Mouse (Mus musculus): ENCODE measurements at regions not wholly inside any gene's neighbourhood (a gene's known extent, or its start where the extent isn't known, plus 50 kb on each side); places are given as distances from the start of the nearest gene placed in this dataset.

DNA sequence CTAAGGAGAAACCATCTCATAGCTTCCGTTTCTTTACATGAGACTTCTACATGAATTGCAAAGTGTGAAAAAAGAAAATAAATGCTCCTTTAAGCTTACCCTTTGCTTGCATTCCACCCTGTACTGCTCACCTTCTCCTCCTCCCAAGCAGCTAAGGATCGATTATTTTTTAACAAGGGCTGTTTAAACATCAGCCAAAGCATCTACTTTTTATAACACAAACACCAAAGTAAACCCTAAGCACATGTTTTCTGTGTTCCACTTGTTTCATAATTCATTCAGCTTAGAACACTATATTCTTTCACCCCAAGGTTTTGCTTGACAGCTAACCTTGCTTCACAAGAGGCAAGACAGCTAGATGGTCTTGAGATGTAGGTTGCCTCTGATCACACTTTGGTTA is 129.4 kb upstream of the Tas2r134 start:
- TF ChIP-seq CTCF (IDR thresholded peaks at IDR 0.05; ENCODE audit: borderline replicate concordance, insufficient read depth, low read length) (no peak), POLR2A (IDR thresholded peaks at IDR 0.05; ENCODE audit: low read depth, low read length) (no peak)

Data from embryonic fibroblast, embryonic 13.5 days (primary cell).